Mouse (Mus musculus): Measurements from ENCODE around the gene Hvcn1. TPM values are rescaled to one million over a fixed set of nuclear protein-coding genes. Genes with fewer than 3 reads are reported as not detected.

The Hvcn1 gene
- polyA plus RNA-seq, 1 experiment: 18.6 TPM

DNA sequence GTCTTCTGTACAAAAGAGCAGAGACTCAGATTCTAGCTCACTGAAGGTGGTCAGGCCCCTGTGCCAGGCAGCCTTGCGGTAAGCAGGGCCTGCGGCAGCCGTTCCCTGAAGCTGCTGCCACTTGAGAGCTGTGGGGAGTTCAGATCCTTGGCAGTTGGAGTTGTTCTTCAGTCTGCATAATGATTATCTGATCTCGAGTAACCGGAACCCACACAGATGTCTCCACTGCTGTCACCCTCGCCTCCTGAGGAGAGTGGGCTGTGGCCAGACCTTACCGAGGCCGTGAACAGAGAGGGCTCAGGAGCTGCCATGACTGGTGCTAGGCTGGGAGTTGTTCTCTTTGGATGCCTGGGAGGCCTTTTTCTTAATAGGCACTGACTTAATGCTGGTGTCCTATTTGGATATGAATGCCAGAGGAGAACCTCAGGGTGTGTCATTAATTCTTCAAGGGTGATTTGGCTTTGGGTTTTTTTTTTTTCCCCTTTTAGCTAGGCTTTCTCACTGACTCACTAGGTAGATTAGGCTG lies 39.9 kb upstream of the Hvcn1 start:
- Histone ChIP-seq H3K27me3 (ENCODE audit: control insufficient read depth, insufficient read depth, low read length) (no peaks in the 10 kb centered on the region), H3K27ac (ENCODE audit: insufficient read depth, low read depth, low read length) (no peak overlapping the region), H3K36me3 (ENCODE audit: control insufficient read depth, insufficient read depth, low read length) (peaks cover 67% of the 10 kb centered on the region), H3K4me3 (ENCODE audit: low read depth, low read length) (no peak overlapping the region), H3K4me1 (ENCODE audit: control insufficient read depth, insufficient read depth, insufficient read length, low read length) (peaks cover 14% of the 10 kb centered on the region)
- TF ChIP-seq POLR2A (IDR thresholded peaks at IDR 0.05; ENCODE audit: low read depth, low read length) (no peak), CTCF (IDR thresholded peaks at IDR 0.05; ENCODE audit: extremely low read depth, insufficient read length, insufficient replicate concordance, low read depth, low read length) (no peak)
- WGBS: 54% methylated on average over 8 of the region's 8 CpGs

DNA sequence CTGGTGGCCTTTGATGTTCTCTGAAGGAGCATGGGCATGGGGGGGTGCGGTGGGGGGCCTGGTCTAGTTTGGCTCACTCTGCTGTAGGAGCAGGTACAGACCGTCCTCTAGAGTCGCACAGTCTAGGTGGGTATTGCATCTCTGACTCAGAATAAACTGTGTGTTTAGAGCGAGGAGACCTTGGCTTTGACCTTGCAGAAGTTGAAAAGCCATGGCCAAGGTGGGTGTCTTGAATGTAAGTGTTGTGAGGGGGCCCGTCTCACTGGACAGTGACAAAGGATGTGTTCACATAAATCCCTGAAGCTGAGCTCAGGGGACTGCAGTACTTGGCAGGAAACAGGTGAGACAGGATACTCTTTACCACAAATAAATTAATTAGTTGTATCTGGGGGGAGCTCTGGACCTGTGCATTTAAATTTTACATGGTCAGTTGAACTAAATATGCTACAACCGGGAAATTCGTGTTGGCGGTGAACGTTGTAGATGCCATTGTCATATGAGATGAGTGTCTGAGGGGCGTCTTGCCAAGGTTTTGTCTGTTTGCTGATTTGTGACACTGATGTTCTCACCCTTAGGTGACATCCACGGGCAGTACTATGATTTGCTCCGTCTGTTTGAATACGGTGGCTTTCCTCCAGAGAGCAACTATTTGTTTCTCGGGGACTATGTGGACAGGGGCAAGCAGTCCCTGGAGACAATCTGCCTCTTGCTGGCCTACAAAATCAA lies 38.1 kb upstream of the Hvcn1 start:
- H3K36me3 ChIP-seq (ENCODE audit: control insufficient read depth, insufficient read depth, low read length): peaks cover 75% of the 10 kb centered on the region

DNA sequence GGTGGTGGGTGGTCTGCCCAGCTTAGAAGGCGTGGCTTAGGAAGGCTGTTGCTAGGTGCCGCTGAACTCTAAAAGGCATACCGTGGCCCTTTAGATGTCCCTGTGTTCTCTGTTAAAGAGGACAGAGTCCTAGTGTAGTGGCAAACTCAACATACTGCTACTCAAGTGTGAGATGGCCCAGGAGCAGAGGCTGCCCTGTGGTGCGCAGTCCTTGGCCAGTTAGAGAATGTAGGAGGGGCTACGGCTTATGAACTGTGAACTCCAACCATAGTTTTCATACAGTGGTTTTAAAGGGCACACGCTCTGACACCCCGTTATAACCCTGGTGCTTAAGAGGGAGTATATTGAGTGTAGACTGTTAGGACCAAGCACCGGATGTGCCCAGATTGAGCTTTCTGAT lies 35.5 kb upstream of the Hvcn1 start:
- Histone ChIP-seq H3K36me3 (ENCODE audit: control insufficient read depth, insufficient read depth, low read length) (peaks cover 73% of the 10 kb centered on the region), H3K4me3 (ENCODE audit: low read depth, low read length) (no peak overlapping the region), H3K27ac (ENCODE audit: insufficient read depth, low read depth, low read length) (no peak overlapping the region), H3K27me3 (ENCODE audit: control insufficient read depth, insufficient read depth, low read length) (no peaks in the 10 kb centered on the region), H3K4me1 (ENCODE audit: control insufficient read depth, insufficient read depth, insufficient read length, low read length) (no peaks in the 10 kb centered on the region; the same call in 1 of the 2 replicates)
- TF ChIP-seq POLR2A (IDR thresholded peaks at IDR 0.05; ENCODE audit: low read depth, low read length) (no peak), CTCF (IDR thresholded peaks at IDR 0.05; ENCODE audit: extremely low read depth, insufficient read length, insufficient replicate concordance, low read depth, low read length) (no peak)
- WGBS: 89% methylated on average over 8 of the region's 8 CpGs

More for the DNA sequence above, 38.1 kb upstream of the Hvcn1 start:
- Histone ChIP-seq H3K4me3 (ENCODE audit: low read depth, low read length) (no peak overlapping the region), H3K4me1 (ENCODE audit: control insufficient read depth, insufficient read depth, insufficient read length, low read length) (peaks cover 2% of the 10 kb centered on the region; the same call in 1 of the 2 replicates), H3K27me3 (ENCODE audit: control insufficient read depth, insufficient read depth, low read length) (no peaks in the 10 kb centered on the region), H3K27ac (ENCODE audit: insufficient read depth, low read depth, low read length) (no peak overlapping the region)
- 78% methylated on average over 14 of the region's 14 CpGs for WGBS
- TF ChIP-seq POLR2A (IDR thresholded peaks at IDR 0.05; ENCODE audit: low read depth, low read length) (no peak), CTCF (IDR thresholded peaks at IDR 0.05; ENCODE audit: extremely low read depth, insufficient read length, insufficient replicate concordance, low read depth, low read length) (no peak)

- Histone ChIP-seq H3K27me3 (ENCODE audit: control insufficient read depth, insufficient read depth, low read length) (no peaks in the 10 kb centered on the region), H3K4me3 (ENCODE audit: low read depth, low read length) (no peak overlapping the region), H3K36me3 (ENCODE audit: control insufficient read depth, insufficient read depth, low read length) (peaks cover 48% of the 10 kb centered on the region), H3K4me1 (ENCODE audit: control insufficient read depth, insufficient read depth, insufficient read length, low read length) (peaks cover 2% of the 10 kb centered on the region; the same call in 1 of the 2 replicates), H3K27ac (ENCODE audit: insufficient read depth, low read depth, low read length) (no peak overlapping the region)
- no peak for TF ChIP-seq CTCF (IDR thresholded peaks at IDR 0.05; ENCODE audit: extremely low read depth, insufficient read length, insufficient replicate concordance, low read depth, low read length)
- TF ChIP-seq POLR2A (IDR thresholded peaks at IDR 0.05; ENCODE audit: low read depth, low read length): no peak
- WGBS: 61% methylated on average over 2 of the region's 2 CpGs
These were observed 31.2 kb upstream of the Hvcn1 start for GRCm38 (mm10) chr5:122175402-122175801.

GRCm38 (mm10) chr5:122175961-122176360 lies 30.6 kb upstream of the Hvcn1 start:
- Histone ChIP-seq H3K27ac (ENCODE audit: insufficient read depth, low read depth, low read length) (no peak overlapping the region), H3K36me3 (ENCODE audit: control insufficient read depth, insufficient read depth, low read length) (peaks cover 42% of the 10 kb centered on the region), H3K4me3 (ENCODE audit: low read depth, low read length) (no peak overlapping the region), H3K27me3 (ENCODE audit: control insufficient read depth, insufficient read depth, low read length) (no peaks in the 10 kb centered on the region), H3K4me1 (ENCODE audit: control insufficient read depth, insufficient read depth, insufficient read length, low read length) (peaks cover 2% of the 10 kb centered on the region; the same call in 1 of the 2 replicates)
- TF ChIP-seq POLR2A (IDR thresholded peaks at IDR 0.05; ENCODE audit: low read depth, low read length) (no peak), CTCF (IDR thresholded peaks at IDR 0.05; ENCODE audit: extremely low read depth, insufficient read length, insufficient replicate concordance, low read depth, low read length) (no peak)
- 81% methylated on average over 7 of the region's 7 CpGs for WGBS

GRCm38 (mm10) chr5:122176398-122176797 lies 30.2 kb upstream of the Hvcn1 start:
- Histone ChIP-seq H3K27me3 (ENCODE audit: control insufficient read depth, insufficient read depth, low read length) (no peaks in the 10 kb centered on the region), H3K4me3 (ENCODE audit: low read depth, low read length) (no peak overlapping the region), H3K4me1 (ENCODE audit: control insufficient read depth, insufficient read depth, insufficient read length, low read length) (peaks cover 2% of the 10 kb centered on the region; the same call in 1 of the 2 replicates), H3K27ac (ENCODE audit: insufficient read depth, low read depth, low read length) (no peak overlapping the region), H3K36me3 (ENCODE audit: control insufficient read depth, insufficient read depth, low read length) (peaks cover 38% of the 10 kb centered on the region)
- TF ChIP-seq POLR2A (IDR thresholded peaks at IDR 0.05; ENCODE audit: low read depth, low read length) (no peak), CTCF (IDR thresholded peaks at IDR 0.05; ENCODE audit: extremely low read depth, insufficient read length, insufficient replicate concordance, low read depth, low read length) (peak; percentile 69; the same call in 1 of the 2 replicates)
- WGBS: 52% methylated on average over 1 of the region's 1 CpGs

DNA sequence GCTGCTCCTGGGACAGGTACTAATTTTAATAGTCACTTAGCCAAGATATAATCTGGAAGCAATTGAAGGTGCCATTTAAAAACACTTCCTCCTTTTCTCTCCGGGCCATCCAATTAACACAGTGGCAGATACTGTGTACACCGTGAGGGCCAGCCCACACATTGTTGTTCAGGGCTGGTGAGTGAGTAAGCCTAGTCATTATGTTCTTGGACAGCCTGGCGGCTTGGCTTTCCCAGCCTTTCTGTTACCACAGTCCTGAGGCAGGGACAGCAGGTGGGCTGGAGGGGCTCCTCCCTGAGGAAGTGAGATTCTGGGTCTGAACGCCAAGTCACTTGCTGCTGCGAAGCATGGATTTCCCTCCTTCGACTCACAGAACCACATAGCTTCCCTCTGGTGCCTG lies 26.9 kb upstream of the Hvcn1 start:
- WGBS: 33% methylated on average over 6 of the region's 6 CpGs
- no peak overlapping the region for H3K27ac ChIP-seq (ENCODE audit: insufficient read depth, low read depth, low read length)
- H3K27me3 ChIP-seq (ENCODE audit: control insufficient read depth, insufficient read depth, low read length): no peaks in the 10 kb centered on the region
- peaks cover 16% of the 10 kb centered on the region for H3K36me3 ChIP-seq (ENCODE audit: control insufficient read depth, insufficient read depth, low read length)
- H3K4me1 ChIP-seq (ENCODE audit: control insufficient read depth, insufficient read depth, insufficient read length, low read length): peaks cover 3% of the 10 kb centered on the region; the same call in 1 of the 2 replicates
- TF ChIP-seq POLR2A (IDR thresholded peaks at IDR 0.05; ENCODE audit: low read depth, low read length): no peak
- TF ChIP-seq CTCF (IDR thresholded peaks at IDR 0.05; ENCODE audit: extremely low read depth, insufficient read length, insufficient replicate concordance, low read depth, low read length): no peak
- no peak overlapping the region for H3K4me3 ChIP-seq (ENCODE audit: low read depth, low read length)

Data from small intestine, adult 2 months (tissue).